Mouse (Mus musculus) liver, embryonic 16.5 days (tissue): ENCODE measurements around the gene Krtap9-1. TPM values are rescaled to one million over a fixed set of nuclear protein-coding genes. Genes with fewer than 3 reads are reported as not detected.
"Not testable (repeated sequence)": the region's sequence is repeated elsewhere in the genome, so short reads cannot be mapped to it uniquely, and the experiment has no call there.

ENCODE experiments used
- ATAC-seq: fragments of 200-750 bp; cut with Nextera tagmentation; 2 replicates; pipeline ENCODE4 v1.8.0; 2017; ENCODE audit warnings: low read depth, mild to moderate bottlenecking, moderate number of reproducible peaks, moderate library complexity
- H3K27ac ChIP-seq: fragments of 300-500 bp; sonication (generic); 2 replicates; pipeline ENCODE4 v1.5.1; 2014; ENCODE audit warnings: mild to moderate bottlenecking, low read length
- H3K27me3 ChIP-seq: fragments of 300-500 bp; sonication (generic); 2 replicates; pipeline ENCODE4 v1.6.1; 2014; ENCODE audit warnings: low read depth, low read length, mixed read lengths; ENCODE audit not compliant: control insufficient read depth, insufficient read depth
- H3K36me3 ChIP-seq: fragments of 300-500 bp; sonication (generic); 2 replicates; pipeline ENCODE4 v1.6.1; 2014; ENCODE audit warnings: mild to moderate bottlenecking; ENCODE audit not compliant: control insufficient read depth, insufficient read depth
- H3K4me1 ChIP-seq: fragments of 300-500 bp; sonication (generic); 2 replicates; pipeline ENCODE4 v1.6.1; 2014; ENCODE audit warnings: low read depth, low read length, mixed read lengths; ENCODE audit not compliant: control insufficient read depth
- H3K4me2 ChIP-seq: fragments of 300-500 bp; sonication (generic); 2 replicates; pipeline ENCODE4 v1.6.1; 2014; ENCODE audit warnings: low read depth, low read length, mixed read lengths
- H3K4me3 ChIP-seq: fragments of 300-500 bp; sonication (generic); 2 replicates; pipeline ENCODE4 v1.5.1; 2014; ENCODE audit warnings: low read depth, mild to moderate bottlenecking, low read length
- H3K9ac ChIP-seq: fragments of 300-500 bp; sonication (generic); 2 replicates; pipeline ENCODE4 v1.6.1; 2014; ENCODE audit warnings: low read depth, low read length
- H3K9me3 ChIP-seq: fragments of 300-500 bp; sonication (generic); replicated peaks from 2 replicates; pipeline ENCODE4 v1.6.1; 2016; ENCODE audit warnings: low read length; ENCODE audit not compliant: control insufficient read depth
- WGBS: fragments of 180-500 bp; shearing (Covaris S2); extraction: QIAGEN DNeasy Blood & Tissue Kit; methylation state at CpG from one replicate; pipeline ENCODE4 v1.1.7; 2014; ENCODE audit not compliant: insufficient replicate concordance; 5-methylcytosine and 5-hydroxymethylcytosine counted together
- polyA plus RNA-seq: library from polyadenylated mRNA; unstranded; fragments of >200 nt; fragmentation: Nextera tagmentation; extraction: Ambion mirVana; gene quantifications from 2 replicates; pipeline ENCODE4 v1.2.1, GENCODE M21; 2015

The Krtap9-1 gene
- polyA plus RNA-seq: not detected in 2 replicates

GRCm38 (mm10) chr11:99873089-99873488 lies at the start of gene Krtap9-1:
TSS of gene Krtap9-1 (plus strand) at chr11:99873389.
- not testable (repeated sequence) for H3K4me3 ChIP-seq, H3K4me1 ChIP-seq, H3K27me3 ChIP-seq, ATAC-seq, H3K27ac ChIP-seq, H3K4me2 ChIP-seq, H3K9me3 ChIP-seq, H3K36me3 ChIP-seq, H3K9ac ChIP-seq
- 49% methylated on average over 1 of the region's 1 CpGs for WGBS

GRCm38 (mm10) chr11:99837966-99838365 lies 35.2 kb upstream of the Krtap9-1 start, which contains the start of gene 2300003K06Rik:
TSS of gene 2300003K06Rik (minus strand) at chr11:99838066.
- no peaks in the 10 kb centered on the region for H3K4me1 ChIP-seq
- no peak within 1 kb of the TSS for H3K27ac ChIP-seq
- no peaks in the 10 kb centered on the region for H3K36me3 ChIP-seq
- no peaks in the 10 kb centered on the region for H3K9me3 ChIP-seq
- 45% methylated on average over 1 of the region's 1 CpGs for WGBS
- no peak within 1 kb of the TSS for H3K9ac ChIP-seq
- no peak within 1 kb of the TSS for H3K4me3 ChIP-seq
- no peak for ATAC-seq
- no peak within 1 kb of the TSS for H3K4me2 ChIP-seq
- H3K27me3 ChIP-seq: no peaks in the 10 kb centered on the region

DNA sequence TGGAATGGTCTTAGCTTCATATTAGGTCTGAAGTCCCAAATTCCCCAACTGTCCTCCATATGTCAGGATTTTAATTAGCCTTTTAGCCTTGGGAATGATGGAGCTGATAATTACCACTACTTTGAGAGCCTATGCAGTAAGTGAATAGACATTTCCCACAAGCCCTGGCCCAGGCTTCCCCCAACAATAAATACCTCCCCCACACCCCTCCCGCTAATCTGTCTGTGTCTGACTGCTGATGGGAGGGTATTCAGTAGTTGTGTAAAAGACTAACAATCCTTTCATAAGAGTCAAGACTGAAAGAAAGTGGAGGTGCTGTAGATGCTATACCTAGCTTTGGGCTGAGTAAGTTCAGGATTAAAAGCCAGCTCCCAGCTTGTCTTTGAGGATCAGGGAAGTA lies 31.0 kb upstream of the Krtap9-1 start:
- Histone ChIP-seq H3K27ac (no peak overlapping the region), H3K4me2 (no peak overlapping the region), H3K27me3 (no peaks in the 10 kb centered on the region), H3K4me3 (no peak overlapping the region), H3K9ac (no peak overlapping the region), H3K4me1 (no peaks in the 10 kb centered on the region), H3K36me3 (no peaks in the 10 kb centered on the region), H3K9me3 (no peaks in the 10 kb centered on the region)
- WGBS: 58% methylated on average over 1 of the region's 1 CpGs
- no peak for ATAC-seq

- Histone ChIP-seq H3K4me2 (no peak overlapping the region), H3K9ac (no peak overlapping the region), H3K9me3 (no peaks in the 10 kb centered on the region), H3K4me3 (no peak overlapping the region), H3K4me1 (no peaks in the 10 kb centered on the region), H3K27ac (no peak overlapping the region), H3K27me3 (no peaks in the 10 kb centered on the region), H3K36me3 (no peaks in the 10 kb centered on the region)
- ATAC-seq: no peak
- WGBS: 62% methylated on average over 2 of the region's 2 CpGs
Observed at GRCm38 (mm10) chr11:99846746-99847145, 26.4 kb upstream of the Krtap9-1 start.

DNA sequence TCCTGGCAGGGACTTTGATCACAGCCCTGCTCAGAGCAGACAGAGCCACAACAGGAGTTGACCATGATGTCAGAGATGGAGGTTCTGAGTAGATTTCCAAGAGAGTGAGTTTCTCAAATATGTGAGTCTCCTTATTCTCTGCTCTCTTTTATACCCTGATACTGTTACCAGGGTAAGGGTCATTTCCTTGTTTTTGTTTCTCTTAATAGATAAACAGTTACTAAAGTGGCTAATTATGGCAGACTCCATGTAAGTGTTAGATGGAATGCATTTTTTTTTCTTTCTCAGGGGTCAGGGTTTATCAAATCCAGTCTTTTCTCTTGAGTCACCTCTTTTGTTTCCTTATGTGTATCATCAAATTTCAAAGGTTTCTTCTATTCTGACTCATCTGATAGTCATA lies 21.7 kb upstream of the Krtap9-1 start, which contains the start of gene Krtap4-16:
Gene Krtap4-16, minus strand, starts transcription at position 101 of the 400 bp plus-strand sequence.
- Histone ChIP-seq H3K4me2 (no peak within 1 kb of the TSS), H3K9me3 (no peaks in the 10 kb centered on the region), H3K36me3 (no peaks in the 10 kb centered on the region), H3K9ac (no peak within 1 kb of the TSS), H3K4me3 (no peak within 1 kb of the TSS), H3K27me3 (no peaks in the 10 kb centered on the region), H3K4me1 (no peaks in the 10 kb centered on the region), H3K27ac (no peak within 1 kb of the TSS)
- ATAC-seq: no peak

- Histone ChIP-seq H3K27ac (no peak overlapping the region), H3K4me2 (no peak overlapping the region), H3K9me3 (no peaks in the 10 kb centered on the region), H3K9ac (no peak overlapping the region), H3K27me3 (no peaks in the 10 kb centered on the region), H3K36me3 (no peaks in the 10 kb centered on the region), H3K4me1 (no peaks in the 10 kb centered on the region), H3K4me3 (no peak overlapping the region)
- no peak for ATAC-seq
- WGBS: 52% methylated on average over 3 of the region's 3 CpGs
Observed at GRCm38 (mm10) chr11:99854121-99854520, 19.1 kb upstream of the Krtap9-1 start.

DNA sequence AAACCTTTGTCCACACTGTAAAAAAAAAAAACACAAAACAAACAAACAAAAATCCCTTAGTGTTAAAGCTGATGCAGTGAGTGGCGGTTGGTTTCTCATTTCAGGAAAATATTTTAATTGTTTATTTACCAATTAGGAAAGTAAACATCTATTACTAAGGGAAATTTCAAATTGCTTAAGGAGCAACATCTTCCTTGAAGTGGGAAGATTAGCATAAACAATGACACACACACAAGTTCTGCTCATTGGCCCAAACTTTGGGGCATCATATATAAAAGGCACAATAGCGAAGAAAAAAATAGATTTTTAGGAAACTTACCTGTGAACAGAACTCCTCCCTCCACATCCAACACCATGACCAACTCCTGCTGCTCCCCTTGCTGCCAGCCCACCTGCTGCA lies 15.6 kb upstream of the Krtap9-1 start, which contains the start of gene Gm11568:
Gene Gm11568, plus strand, starts transcription at position 301 of the 400 bp plus-strand sequence.
- no peaks in the 10 kb centered on the region for H3K27me3 ChIP-seq
- no peak within 1 kb of the TSS for H3K4me3 ChIP-seq
- 70% methylated on average over 2 of the region's 2 CpGs for WGBS
- H3K9me3 ChIP-seq: no peaks in the 10 kb centered on the region
- no peak within 1 kb of the TSS for H3K27ac ChIP-seq
- no peaks in the 10 kb centered on the region for H3K36me3 ChIP-seq
- no peak within 1 kb of the TSS for H3K4me2 ChIP-seq
- H3K4me1 ChIP-seq: no peaks in the 10 kb centered on the region
- no peak within 1 kb of the TSS for H3K9ac ChIP-seq
- ATAC-seq: no peak

DNA sequence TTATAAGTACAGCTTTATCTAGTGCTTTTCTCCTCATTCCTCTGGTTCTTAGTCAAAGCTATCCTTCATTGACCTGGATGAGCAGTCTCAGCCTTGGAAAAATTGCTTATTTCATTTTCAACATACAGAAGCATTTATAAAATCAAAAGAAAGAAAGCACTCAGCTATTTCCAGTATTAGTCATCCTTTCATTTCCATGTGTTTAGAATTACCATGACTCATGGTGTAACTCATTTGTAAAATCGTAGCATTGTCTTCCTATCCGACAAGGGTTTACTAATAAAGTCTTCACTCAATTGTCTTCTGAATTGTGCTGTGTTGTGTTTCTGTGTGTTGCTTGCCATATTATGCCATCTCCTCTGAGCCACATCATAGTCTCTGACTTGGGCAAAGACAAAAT lies 14.4 kb upstream of the Krtap9-1 start:
- Histone ChIP-seq H3K4me2 (no peak overlapping the region), H3K9me3 (no peaks in the 10 kb centered on the region), H3K27me3 (no peaks in the 10 kb centered on the region), H3K9ac (no peak overlapping the region), H3K27ac (no peak overlapping the region), H3K36me3 (no peaks in the 10 kb centered on the region), H3K4me1 (no peaks in the 10 kb centered on the region), H3K4me3 (no peak overlapping the region)
- ATAC-seq: no peak
- WGBS: 53% methylated on average over 2 of the region's 2 CpGs

GRCm38 (mm10) chr11:99864176-99864575 lies 9.0 kb upstream of the Krtap9-1 start, which contains the start of gene Gm11559:
TSS of gene Gm11559 (plus strand) at chr11:99864476.
- H3K36me3 ChIP-seq, H3K9ac ChIP-seq, ATAC-seq, H3K27me3 ChIP-seq, H3K9me3 ChIP-seq, H3K27ac ChIP-seq, H3K4me3 ChIP-seq, H3K4me1 ChIP-seq, H3K4me2 ChIP-seq: not testable (repeated sequence)
- 39% methylated on average over 1 of the region's 1 CpGs for WGBS
